In the genomic region with DNA sequence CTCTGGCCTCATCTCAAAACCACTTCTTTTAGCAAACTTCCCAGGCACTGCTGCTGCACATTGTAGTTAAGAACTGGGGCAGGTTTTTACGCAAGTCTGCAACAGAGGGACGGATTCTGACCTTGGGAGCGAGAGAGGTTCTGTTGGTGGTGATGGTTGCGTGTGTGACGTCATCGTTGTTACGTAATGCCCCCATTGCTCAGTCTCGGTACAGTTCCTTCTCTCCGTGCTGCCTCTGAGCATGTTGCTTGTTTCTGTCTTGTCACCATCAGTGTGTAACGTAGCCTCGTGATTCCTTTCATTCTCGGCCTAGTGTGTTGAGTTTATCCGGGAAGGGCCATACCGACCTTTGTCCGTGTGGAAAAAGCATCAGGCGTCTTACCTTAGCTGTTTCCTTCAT, we compare ENCODE assay signal across 17 mouse cellular contexts. TPM values are rescaled to one million over a fixed set of nuclear protein-coding genes. Genes with fewer than 3 reads are reported as not detected.
DNase-seq lines count a peak whose midpoint lies in the region; ATAC-seq lines count a peak whose summit lies in the region.
"Had no signal": no experiment of that assay in that cellular context is flagged by ENCODE, and none has a peak within 500 bp of the region (broad histone marks: within the 10 kb centered on the region; RNA-seq: fewer than 3 reads in every experiment).

No protein-coding gene starts in this region.

- ATAC-seq in forebrain, embryonic 11.5 days (replicated peaks; ENCODE audit: low FRiP score) = no peak
- no peak for ATAC-seq in forebrain, embryonic 14.5 days
- peak; percentile 27; the same call in 1 of the 2 replicates for ATAC-seq in liver, embryonic 12.5 days

- peaks cover 12% of the 10 kb centered on the region for H3K4me1 ChIP-seq in forebrain, embryonic 11.5 days (replicated peaks; ENCODE audit: control insufficient read depth, insufficient read depth, low read length)
- peaks cover 16% of the 10 kb centered on the region for H3K4me1 ChIP-seq in forebrain, embryonic 14.5 days (ENCODE audit: control insufficient read depth, insufficient read depth, low read length)
- H3K4me1 ChIP-seq in liver, embryonic 12.5 days = no peaks in the 10 kb centered on the region

- DNase-seq in forebrain, embryonic 11.5 days (ENCODE audit: low spot score) = peak; percentile 42
- no peak for DNase-seq in forebrain, embryonic 14.5 days (ENCODE audit: low spot score)
- DNase-seq in 416B (ENCODE audit: low read depth) = peak; percentile 65
- peak; percentile 51 for DNase-seq in adrenal gland, postnatal 14 days
- no peak for DNase-seq in gastrocnemius, postnatal 4 days (ENCODE audit: low spot score in 2 of 2)
- no peak for DNase-seq in left cerebral cortex, postnatal 4 days
- no peak for DNase-seq in thymus, postnatal 25 days
- DNase-seq: cerebellum, adult 11 months; midbrain, embryonic 14.5 days; right cerebral cortex, adult 18-20 months had no signal

- no peaks in the 10 kb centered on the region for H3K9me3 ChIP-seq in forebrain, embryonic 11.5 days (ENCODE audit: control insufficient read depth, low read length)
- no peaks in the 10 kb centered on the region for H3K9me3 ChIP-seq in forebrain, embryonic 14.5 days (replicated peaks; ENCODE audit: control insufficient read depth, low read length)
- H3K9me3 ChIP-seq in liver, embryonic 12.5 days (replicated peaks) = no peaks in the 10 kb centered on the region
- H3K9me3 ChIP-seq: heart, embryonic 13.5 days; hindbrain, embryonic 15.5 days; lung, embryonic 15.5 days; stomach, embryonic 15.5 days had no signal

- H3K9ac ChIP-seq in forebrain, embryonic 11.5 days (ENCODE audit: low read length) = no peak overlapping the region
- no peak overlapping the region for H3K9ac ChIP-seq in forebrain, embryonic 14.5 days (ENCODE audit: low read length)
- no peak overlapping the region for H3K9ac ChIP-seq in liver, embryonic 12.5 days
- H3K9ac ChIP-seq: heart, embryonic 13.5 days; hindbrain, embryonic 15.5 days; lung, embryonic 15.5 days; neural tube, embryonic 13.5 days; stomach, embryonic 15.5 days had no signal

- no peak overlapping the region for H3K4me2 ChIP-seq in forebrain, embryonic 11.5 days (ENCODE audit: low read depth, low read length, severe bottlenecking)
- no peak overlapping the region for H3K4me2 ChIP-seq in forebrain, embryonic 14.5 days (ENCODE audit: low read length)
- no peak overlapping the region for H3K4me2 ChIP-seq in liver, embryonic 12.5 days
- H3K4me2 ChIP-seq: heart, embryonic 13.5 days; hindbrain, embryonic 15.5 days; lung, embryonic 15.5 days; neural tube, embryonic 13.5 days; stomach, embryonic 15.5 days had no signal

- H3K27ac ChIP-seq in forebrain, embryonic 11.5 days (ENCODE audit: low read depth, low read length) = no peak overlapping the region
- H3K27ac ChIP-seq in forebrain, embryonic 14.5 days (ENCODE audit: low read depth, low read length) = no peak overlapping the region
- H3K27ac ChIP-seq in liver, embryonic 12.5 days = no peak overlapping the region
- H3K27ac ChIP-seq: heart, embryonic 13.5 days; hindbrain, embryonic 15.5 days; left cerebral cortex, adult 2 months; lung, embryonic 15.5 days; stomach, embryonic 15.5 days had no signal

- no peaks in the 10 kb centered on the region for H3K27me3 ChIP-seq in forebrain, embryonic 11.5 days (ENCODE audit: control insufficient read depth, insufficient read depth, low read length)
- no peaks in the 10 kb centered on the region for H3K27me3 ChIP-seq in forebrain, embryonic 14.5 days (replicated peaks; ENCODE audit: control insufficient read depth, insufficient read depth, low read length)
- H3K27me3 ChIP-seq in liver, embryonic 12.5 days (replicated peaks) = no peaks in the 10 kb centered on the region
- H3K27me3 ChIP-seq: heart, embryonic 13.5 days; hindbrain, embryonic 15.5 days; lung, embryonic 15.5 days; neural tube, embryonic 13.5 days; stomach, embryonic 15.5 days had no signal

- no peaks in the 10 kb centered on the region for H3K36me3 ChIP-seq in forebrain, embryonic 11.5 days (ENCODE audit: control insufficient read depth, insufficient read depth, low read length)
- no peaks in the 10 kb centered on the region for H3K36me3 ChIP-seq in forebrain, embryonic 14.5 days (ENCODE audit: control insufficient read depth, insufficient read depth, low read length)
- peaks cover 18% of the 10 kb centered on the region for H3K36me3 ChIP-seq in liver, embryonic 12.5 days
- H3K36me3 ChIP-seq: hindbrain, embryonic 15.5 days; neural tube, embryonic 13.5 days had no signal

- intact Hi-C loops in left cerebral cortex, postnatal 4 days (cut with DNase I) = no loop called here

- 90% methylated on average over 16 of the region's 16 CpGs for WGBS in forebrain, embryonic 11.5 days
- WGBS in forebrain, embryonic 14.5 days = 82% methylated on average over 16 of the region's 16 CpGs
- WGBS in liver, embryonic 12.5 days (ENCODE audit: insufficient replicate concordance) = 67% methylated on average over 16 of the region's 16 CpGs

- H3K4me3 ChIP-seq in forebrain, embryonic 11.5 days (ENCODE audit: low read depth, low read length) = no peak overlapping the region
- H3K4me3 ChIP-seq in forebrain, embryonic 14.5 days (ENCODE audit: low read depth, low read length) = no peak overlapping the region
- no peak overlapping the region for H3K4me3 ChIP-seq in liver, embryonic 12.5 days
- H3K4me3 ChIP-seq: heart, embryonic 13.5 days; hindbrain, embryonic 15.5 days; left cerebral cortex, adult 2 months; lung, embryonic 15.5 days; neural tube, embryonic 13.5 days; stomach, embryonic 15.5 days had no signal

RNA-seq across cellular contexts. Expression of a gene that starts 28.1 kb away (rescaled TPM):
- 18.3 and 20.5 TPM in 2 replicates for polyA plus RNA-seq in forebrain, embryonic 11.5 days (2014; fragmentation: Nextera tagmentation; extraction: Ambion mirVana)
- polyA plus RNA-seq in forebrain, embryonic 14.5 days (2014; fragmentation: Nextera tagmentation; extraction: Ambion mirVana) = 3.8 and 4.2 TPM in 2 replicates
- total RNA-seq in adrenal gland, postnatal 14 days (2021) = 10.1 and 10.9 TPM in 2 replicates
- polyA plus RNA-seq in liver, embryonic 12.5 days (2016; fragmentation: Nextera tagmentation; extraction: Ambion mirVana) = 11.6 and 12.6 TPM in 2 replicates
- total RNA-seq in gastrocnemius, postnatal 4 days (2021) = 1 to 10 TPM; 2.0 TPM
- 1 to 10 TPM; 2.9 to 3.9 TPM for total RNA-seq in left cerebral cortex, postnatal 4 days (2021)

Comparison
In these comparisons a context has a peak if more than half of its experiments do, and no peak if none do; other contexts are left out.
1. DNase-seq: peak in forebrain, embryonic 11.5 days (single experiment), 416B (single experiment) and adrenal gland, postnatal 14 days (single experiment); none in forebrain, embryonic 14.5 days (single experiment), gastrocnemius, postnatal 4 days (0 of 2), left cerebral cortex, postnatal 4 days (single experiment) and thymus, postnatal 25 days (single experiment).